Mouse (Mus musculus) neural tube, embryonic 15.5 days (tissue): ENCODE data around the gene Igsf21. TPM values are rescaled to one million over a fixed set of nuclear protein-coding genes. Genes with fewer than 3 reads are reported as not detected.

Experiments
- ATAC-seq: fragments of 200-750 bp; cut with Nextera tagmentation; 2 replicates; pipeline ENCODE4 v1.8.0; 2017; ENCODE audit warnings: mild to moderate bottlenecking, moderate TSS enrichment, moderate library complexity; ENCODE audit not compliant: low FRiP score
- H3K27ac ChIP-seq: fragments of 300-500 bp; sonication (generic); replicated peaks from 2 replicates; pipeline ENCODE4 v1.5.1; 2015; ENCODE audit warnings: mild to moderate bottlenecking, inconsistent platforms
- H3K27me3 ChIP-seq: fragments of 300-500 bp; sonication (generic); replicated peaks from 2 replicates; pipeline ENCODE4 v1.6.1; 2015; ENCODE audit warnings: inconsistent platforms
- H3K36me3 ChIP-seq: fragments of 300-500 bp; sonication (generic); 2 replicates; pipeline ENCODE4 v1.6.1; 2015; ENCODE audit warnings: inconsistent platforms
- H3K4me1 ChIP-seq: fragments of 300-500 bp; sonication (generic); 2 replicates; pipeline ENCODE4 v1.6.1; 2015; ENCODE audit warnings: inconsistent platforms
- H3K4me2 ChIP-seq: fragments of 300-500 bp; sonication (generic); 2 replicates; pipeline ENCODE4 v1.6.1; 2015; ENCODE audit warnings: inconsistent platforms, mild to moderate bottlenecking, moderate library complexity
- H3K4me3 ChIP-seq: fragments of 300-500 bp; sonication (generic); replicated peaks from 2 replicates; pipeline ENCODE4 v1.5.1; 2015; ENCODE audit warnings: mild to moderate bottlenecking, inconsistent platforms
- H3K9ac ChIP-seq: fragments of 300-500 bp; sonication (generic); replicated peaks from 2 replicates; pipeline ENCODE4 v1.6.1; 2015; ENCODE audit warnings: mild to moderate bottlenecking, inconsistent platforms
- H3K9me3 ChIP-seq: fragments of 300-500 bp; sonication (generic); replicated peaks from 2 replicates; pipeline ENCODE4 v1.6.1; 2016; ENCODE audit warnings: inconsistent platforms
- WGBS: fragments of 180-500 bp; shearing (Covaris S2); methylation state at CpG from one replicate; pipeline ENCODE4 v1.1.7; 2015; ENCODE audit warnings: mixed read lengths; 5-methylcytosine and 5-hydroxymethylcytosine counted together
- polyA plus RNA-seq: library from polyadenylated mRNA; unstranded; fragments of >200 nt; fragmentation: Nextera tagmentation; extraction: Ambion mirVana; gene quantifications from 2 replicates; pipeline ENCODE4 v1.2.1, GENCODE M21; 2015

Igsf21 gene
- polyA plus RNA-seq, 1 experiment from 2014 or later: 116 TPM

GRCm38 (mm10) chr4:140104795-140105194 lies 141.8 kb downstream of the Igsf21 start:
- Histone ChIP-seq H3K9me3 (no peaks in the 10 kb centered on the region), H3K36me3 (no peaks in the 10 kb centered on the region), H3K27me3 (peaks cover 9% of the 10 kb centered on the region; the same call in 1 of the 2 replicates), H3K4me1 (peaks cover 70% of the 10 kb centered on the region), H3K4me2 (no peak overlapping the region), H3K9ac (no peak overlapping the region), H3K27ac (0 out of 2 replicates have a peak overlapping the region, but pooled peaks have one; percentile 37), H3K4me3 (no peak overlapping the region)
- no peak for ATAC-seq
- WGBS: 9% methylated on average over 6 of the region's 6 CpGs

DNA sequence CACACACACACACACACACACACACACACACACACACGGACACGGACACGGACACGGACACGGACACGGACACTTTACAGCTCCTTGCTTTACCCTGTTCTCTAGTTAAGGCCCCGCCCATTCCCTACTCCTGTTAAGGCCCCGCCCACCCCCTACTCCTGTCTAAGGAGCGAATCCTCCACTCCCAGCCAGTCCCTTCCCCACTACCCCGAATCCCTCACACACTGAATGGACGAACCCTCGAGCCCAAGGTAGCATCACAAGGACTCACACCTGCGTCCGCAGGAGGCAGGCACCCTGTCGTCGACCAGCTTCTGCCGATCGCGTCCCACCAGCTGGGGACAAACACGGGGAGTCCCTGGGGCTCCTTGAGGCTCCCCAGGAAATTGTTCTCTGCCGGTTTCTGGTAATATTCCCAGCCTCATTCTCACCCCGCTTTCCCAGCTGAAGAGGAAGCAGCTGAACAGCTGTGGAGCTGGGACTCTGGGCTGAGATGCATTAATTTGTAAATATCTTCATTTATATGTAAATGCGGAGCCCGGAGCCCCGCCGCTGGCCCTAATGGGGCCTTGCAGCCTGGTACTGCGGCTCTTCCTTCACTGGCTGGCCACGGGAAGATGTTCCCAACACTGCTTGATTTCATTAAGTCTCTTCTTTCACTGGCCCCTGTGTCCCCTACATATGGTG lies 143.1 kb downstream of the Igsf21 start:
- peak overlapping the region; percentile 47 for H3K4me2 ChIP-seq
- peaks cover 4% of the 10 kb centered on the region; the same call in 1 of the 2 replicates for H3K27me3 ChIP-seq
- H3K36me3 ChIP-seq: no peaks in the 10 kb centered on the region
- peaks cover 63% of the 10 kb centered on the region for H3K4me1 ChIP-seq
- H3K9me3 ChIP-seq: no peaks in the 10 kb centered on the region
- no peak overlapping the region for H3K9ac ChIP-seq
- ATAC-seq: no peak
- H3K27ac ChIP-seq: peak overlapping the region; percentile 67; the same call in 1 of the 2 replicates
- no peak overlapping the region for H3K4me3 ChIP-seq
- WGBS: 2% methylated on average over 25 of the region's 28 CpGs

- ATAC-seq: no peak
- 7% methylated on average over 11 of the region's 11 CpGs for WGBS
- Histone ChIP-seq H3K4me1 (peaks cover 57% of the 10 kb centered on the region), H3K9ac (no peak overlapping the region), H3K27me3 (0 out of 2 replicates have a peak, but pooled peaks cover 4% of the 10 kb centered on the region), H3K9me3 (no peaks in the 10 kb centered on the region), H3K36me3 (no peaks in the 10 kb centered on the region), H3K4me2 (no peak overlapping the region), H3K27ac (no peak overlapping the region), H3K4me3 (no peak overlapping the region)
Measured at GRCm38 (mm10) chr4:140102581-140103200, 143.9 kb downstream of the Igsf21 start.

DNA sequence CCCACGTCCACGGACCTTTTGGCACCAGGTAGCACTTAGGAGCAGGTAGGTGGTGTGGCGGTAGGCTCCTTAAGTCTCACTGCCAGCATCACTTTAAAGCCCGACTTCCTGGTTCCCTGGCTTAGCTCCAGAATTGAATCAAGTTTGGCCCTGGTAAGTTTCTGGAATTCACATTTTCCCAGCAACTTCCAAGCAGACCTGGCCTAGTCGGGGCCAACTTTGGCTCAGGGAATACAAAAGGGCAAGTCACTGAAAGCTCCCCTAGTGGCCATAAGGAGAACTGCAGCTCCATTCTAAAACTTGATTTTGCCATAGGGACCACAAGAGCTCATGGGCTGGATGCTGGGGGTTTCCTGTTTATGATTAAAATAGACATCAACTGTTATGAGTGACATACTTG lies 145.5 kb downstream of the Igsf21 start:
- H3K4me1 ChIP-seq: peaks cover 54% of the 10 kb centered on the region
- no peaks in the 10 kb centered on the region for H3K27me3 ChIP-seq
- no peak overlapping the region for H3K4me3 ChIP-seq
- H3K9ac ChIP-seq: no peak overlapping the region
- no peak overlapping the region for H3K4me2 ChIP-seq
- no peaks in the 10 kb centered on the region for H3K36me3 ChIP-seq
- no peak overlapping the region for H3K27ac ChIP-seq
- 72% methylated on average over 5 of the region's 5 CpGs for WGBS
- H3K9me3 ChIP-seq: no peaks in the 10 kb centered on the region
- no peak for ATAC-seq

GRCm38 (mm10) chr4:140100141-140100540 lies 146.4 kb downstream of the Igsf21 start:
- no peaks in the 10 kb centered on the region for H3K27me3 ChIP-seq
- H3K9ac ChIP-seq: peak overlapping the region; percentile 31; the same call in 1 of the 2 replicates
- H3K4me1 ChIP-seq: peaks cover 56% of the 10 kb centered on the region
- H3K9me3 ChIP-seq: no peaks in the 10 kb centered on the region
- no peak overlapping the region for H3K4me3 ChIP-seq
- no peak overlapping the region for H3K4me2 ChIP-seq
- no peak overlapping the region for H3K27ac ChIP-seq
- H3K36me3 ChIP-seq: no peaks in the 10 kb centered on the region
- WGBS: 59% methylated on average over 1 of the region's 1 CpGs
- no peak for ATAC-seq

- Histone ChIP-seq H3K9me3 (no peaks in the 10 kb centered on the region), H3K36me3 (no peaks in the 10 kb centered on the region), H3K4me1 (peaks cover 37% of the 10 kb centered on the region), H3K27ac (no peak overlapping the region), H3K4me2 (no peak overlapping the region), H3K4me3 (no peak overlapping the region), H3K27me3 (no peaks in the 10 kb centered on the region), H3K9ac (no peak overlapping the region)
- 71% methylated on average over 2 of the region's 2 CpGs for WGBS
- ATAC-seq: no peak
Measured at GRCm38 (mm10) chr4:140096283-140096682, 150.3 kb downstream of the Igsf21 start.

DNA sequence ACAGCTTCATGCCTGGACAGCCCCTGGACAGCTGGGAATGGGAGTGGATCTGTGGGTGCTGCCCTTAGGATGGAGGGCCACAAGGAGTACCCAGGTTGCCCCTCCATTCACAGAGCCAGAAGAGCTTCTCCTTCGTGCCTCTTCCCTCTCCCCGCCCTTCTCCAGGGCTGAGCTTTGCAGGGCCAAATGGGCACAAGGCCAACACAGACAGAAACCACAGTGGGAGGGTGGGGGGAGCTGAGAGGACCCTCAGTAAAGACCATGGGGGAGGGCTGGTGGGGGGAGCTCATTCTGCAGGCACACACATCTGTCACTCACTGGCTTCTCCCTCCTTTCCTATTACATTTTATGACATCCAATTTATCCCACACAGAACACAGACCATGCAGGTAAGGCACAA lies 151.7 kb downstream of the Igsf21 start:
- Histone ChIP-seq H3K4me1 (peaks cover 26% of the 10 kb centered on the region), H3K27ac (peak overlapping the region; percentile 42), H3K4me2 (no peak overlapping the region), H3K36me3 (no peaks in the 10 kb centered on the region), H3K27me3 (no peaks in the 10 kb centered on the region), H3K9me3 (no peaks in the 10 kb centered on the region), H3K9ac (no peak overlapping the region), H3K4me3 (no peak overlapping the region)
- 25% methylated on average over 2 of the region's 2 CpGs for WGBS
- ATAC-seq: no peak

DNA sequence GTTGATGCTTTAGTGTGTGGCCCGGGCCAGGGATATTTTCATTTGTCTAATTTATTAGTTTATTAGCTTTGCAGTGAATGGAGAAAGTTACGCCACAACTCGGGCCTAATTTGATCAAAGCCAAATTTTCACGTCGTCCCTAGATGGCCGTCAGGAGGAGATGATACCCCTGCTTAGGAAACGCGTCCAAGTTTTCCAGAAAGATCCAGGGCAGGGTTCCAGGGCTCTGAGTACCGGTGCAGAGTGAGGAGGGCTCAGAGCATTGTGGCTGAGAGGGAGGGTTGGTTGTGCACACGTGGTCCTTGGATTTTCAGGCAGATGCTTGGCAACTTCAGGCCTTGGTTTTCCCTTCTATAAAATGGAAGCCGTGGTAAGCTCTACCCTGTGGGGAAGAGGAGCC lies 154.2 kb downstream of the Igsf21 start:
- Histone ChIP-seq H3K4me1 (peaks cover 19% of the 10 kb centered on the region), H3K9ac (no peak overlapping the region), H3K9me3 (no peaks in the 10 kb centered on the region), H3K36me3 (no peaks in the 10 kb centered on the region), H3K4me3 (no peak overlapping the region), H3K27ac (no peak overlapping the region), H3K4me2 (no peak overlapping the region), H3K27me3 (no peaks in the 10 kb centered on the region)
- no peak for ATAC-seq
- whole genome bisulfite sequencing: 57% methylated on average over 11 of the region's 11 CpGs

DNA sequence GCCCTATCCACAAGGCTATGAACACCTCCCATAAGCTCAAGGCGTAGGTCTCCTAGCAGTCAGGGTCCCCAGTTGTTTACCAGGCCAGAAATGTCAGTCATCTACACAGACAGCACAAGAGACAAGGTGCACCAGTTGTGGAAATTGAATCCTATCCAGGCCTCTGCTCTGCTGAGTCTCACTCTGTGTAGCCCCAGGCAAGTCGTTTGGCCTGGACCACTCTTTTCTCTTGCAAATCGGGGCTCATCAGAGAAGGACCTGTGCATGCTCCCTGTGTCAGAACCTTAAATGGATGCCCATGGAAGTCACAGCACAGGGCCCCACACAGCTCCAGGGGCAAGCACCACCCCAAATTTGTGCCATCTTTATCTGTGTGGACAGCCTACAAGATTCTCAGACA lies 154.9 kb downstream of the Igsf21 start:
- Histone ChIP-seq H3K36me3 (no peaks in the 10 kb centered on the region), H3K4me1 (peaks cover 19% of the 10 kb centered on the region), H3K4me2 (no peak overlapping the region)

DNA sequence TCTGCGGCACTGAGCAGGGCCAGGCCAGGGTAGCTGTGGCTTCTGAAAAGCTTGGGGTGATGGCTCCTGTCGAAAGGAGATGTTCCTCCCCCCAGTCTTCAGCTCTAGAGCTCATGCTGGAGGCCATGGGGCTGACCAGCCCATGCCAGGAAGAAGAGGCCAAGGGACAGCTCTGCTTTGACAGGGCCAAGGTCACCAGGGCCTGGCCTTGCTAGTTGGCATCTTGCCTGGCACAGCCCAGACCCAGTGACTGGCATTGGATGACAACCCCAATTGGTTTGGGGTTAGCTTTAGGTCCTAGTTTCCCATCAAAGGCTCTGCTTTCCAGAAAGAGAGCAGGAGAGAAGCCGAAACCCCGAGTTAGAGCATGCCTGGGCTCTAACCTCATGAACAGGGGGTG lies 156.9 kb downstream of the Igsf21 start:
- Histone ChIP-seq H3K9ac (no peak overlapping the region), H3K4me3 (no peak overlapping the region)
- 88% methylated on average over 4 of the region's 4 CpGs for WGBS

More for the DNA sequence above, 154.9 kb downstream of the Igsf21 start:
- Histone ChIP-seq H3K27ac (0 out of 2 replicates have a peak overlapping the region, but pooled peaks have one; percentile 18), H3K27me3 (no peaks in the 10 kb centered on the region), H3K9me3 (no peaks in the 10 kb centered on the region), H3K4me3 (no peak overlapping the region), H3K9ac (no peak overlapping the region)
- no peak for ATAC-seq
- WGBS: 48% methylated on average over 3 of the region's 3 CpGs

GRCm38 (mm10) chr4:140088711-140089440 lies 157.7 kb downstream of the Igsf21 start:
- ATAC-seq: no peak
- H3K4me2 ChIP-seq: no peak overlapping the region
- H3K27me3 ChIP-seq: no peaks in the 10 kb centered on the region
- WGBS: 82% methylated on average over 12 of the region's 12 CpGs
- no peak overlapping the region for H3K4me3 ChIP-seq
- H3K9me3 ChIP-seq: no peaks in the 10 kb centered on the region
- H3K4me1 ChIP-seq: peaks cover 17% of the 10 kb centered on the region
- H3K9ac ChIP-seq: no peak overlapping the region
- no peak overlapping the region for H3K27ac ChIP-seq
- H3K36me3 ChIP-seq: no peaks in the 10 kb centered on the region

More for the DNA sequence above, 156.9 kb downstream of the Igsf21 start:
- Histone ChIP-seq H3K4me2 (no peak overlapping the region), H3K9me3 (no peaks in the 10 kb centered on the region), H3K27ac (no peak overlapping the region), H3K27me3 (no peaks in the 10 kb centered on the region), H3K4me1 (peaks cover 20% of the 10 kb centered on the region), H3K36me3 (no peaks in the 10 kb centered on the region)
- no peak for ATAC-seq
